Mouse (Mus musculus) heart, adult 2 months (tissue): ENCODE results near the gene Mavs.

Experiments
- CTCF ChIP-seq: fragments of 200-600 bp; IDR thresholded peaks from 2 replicates; pipeline ENCODE4 v1.8.1; 2022; ENCODE audit warnings: antibody characterized with exemption, mild to moderate bottlenecking, moderate library complexity
- EP300 ChIP-seq: fragments of 200-500 bp; IDR thresholded peaks from 2 replicates; pipeline ENCODE4 v1.6.1; 2011; ENCODE audit warnings: low read depth, low read length, control low read depth; ENCODE audit not compliant: insufficient read depth
- POLR2A ChIP-seq: fragments of 200-500 bp; IDR thresholded peaks from 2 replicates; pipeline ENCODE4 v1.6.1; 2011; ENCODE audit warnings: mild to moderate bottlenecking, low read depth, low read length, control low read depth; ENCODE audit not compliant: insufficient read depth

DNA sequence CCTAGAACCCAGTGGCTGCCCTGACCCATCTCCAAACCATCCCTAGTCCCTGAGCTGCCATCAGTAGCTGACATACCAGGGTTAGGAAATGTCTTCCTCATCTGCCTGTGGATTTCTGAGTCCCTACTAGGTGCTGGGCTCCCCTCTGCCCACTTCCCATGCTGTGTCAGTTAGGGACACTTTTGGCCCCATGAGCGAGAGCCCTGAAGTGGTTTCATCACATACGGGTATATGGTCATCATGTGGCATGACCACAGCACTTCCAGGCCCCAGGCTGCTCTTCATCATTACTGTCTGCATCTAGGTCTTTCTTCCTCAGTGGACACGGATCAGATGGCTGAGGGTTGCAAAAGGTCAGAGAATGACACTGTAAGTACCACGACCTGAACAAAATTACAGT lies 27.1 kb upstream of the Mavs start, which contains the start of gene Ap5s1:
- no peak for TF ChIP-seq CTCF
- TF ChIP-seq POLR2A, result no peak
- TF ChIP-seq EP300, result no peak
